Mouse (Mus musculus) left cerebral cortex, adult 2 months (tissue): ENCODE data around the gene Eid2. TPM values are rescaled to one million over a fixed set of nuclear protein-coding genes. Genes with fewer than 3 reads are reported as not detected.
"Not testable (repeated sequence)": the region's sequence is repeated elsewhere in the genome, so short reads cannot be mapped to it uniquely, and the experiment has no call there.

Experiments
- DNase-seq, 2 experiments: peaks; one replicate each; pipeline ENCODE4 v3.0.0; 2021 to 2022; ENCODE audit warnings: low spot score in 2 of 2, mixed read lengths in 1 of 2; ENCODE audit errors: extremely low spot score in 1 of 2
- H3K27ac ChIP-seq: fragments of 200-600 bp; 2 replicates; pipeline ENCODE4 v1.8.1; 2022
- H3K4me3 ChIP-seq: fragments of 200-600 bp; 2 replicates; pipeline ENCODE4 v1.8.1; 2022
- CTCF ChIP-seq: fragments of 200-600 bp; IDR thresholded peaks from 2 replicates; pipeline ENCODE4 v1.8.1; 2022; ENCODE audit warnings: antibody characterized with exemption, mild to moderate bottlenecking, moderate library complexity
- intact Hi-C: fragments of 180-260 bp; cut with DNase I; formaldehyde crosslinking; loops from one replicate; pipeline ENCODE4 v1.15.1; 2025
- long read RNA-seq, 2 experiments: library from polyadenylated mRNA; stranded (forward); transcript quantifications; one replicate each; pipeline ENCODE4 v2.0.0; 2021; ENCODE audit warnings: borderline mapping rate in 2 of 2
- total RNA-seq, 2 experiments: library from RNA; stranded (reverse); gene quantifications; 2 replicates each; pipeline ENCODE4 v1.2.3; 2021

Gene Eid2
- total RNA-seq = 10 to 100 TPM; 63.3 to 64.4 TPM
- long read RNA-seq, experiment 1, transcript Eid2-201 (1 exons, 1,392 nt) = major isoform, 47 of 47 reads
- long read RNA-seq, experiment 1, partial matches to known transcripts = 0 of 47 reads
- long read RNA-seq, experiment 1, other reads (novel, unspliced or antisense) = 0 of 47 reads
- long read RNA-seq, experiment 2, transcript Eid2-201 (1 exons, 1,392 nt) = major isoform, 32 of 32 reads
- long read RNA-seq, experiment 2, partial matches to known transcripts = 0 of 32 reads
- long read RNA-seq, experiment 2, other reads (novel, unspliced or antisense) = 0 of 32 reads

DNA sequence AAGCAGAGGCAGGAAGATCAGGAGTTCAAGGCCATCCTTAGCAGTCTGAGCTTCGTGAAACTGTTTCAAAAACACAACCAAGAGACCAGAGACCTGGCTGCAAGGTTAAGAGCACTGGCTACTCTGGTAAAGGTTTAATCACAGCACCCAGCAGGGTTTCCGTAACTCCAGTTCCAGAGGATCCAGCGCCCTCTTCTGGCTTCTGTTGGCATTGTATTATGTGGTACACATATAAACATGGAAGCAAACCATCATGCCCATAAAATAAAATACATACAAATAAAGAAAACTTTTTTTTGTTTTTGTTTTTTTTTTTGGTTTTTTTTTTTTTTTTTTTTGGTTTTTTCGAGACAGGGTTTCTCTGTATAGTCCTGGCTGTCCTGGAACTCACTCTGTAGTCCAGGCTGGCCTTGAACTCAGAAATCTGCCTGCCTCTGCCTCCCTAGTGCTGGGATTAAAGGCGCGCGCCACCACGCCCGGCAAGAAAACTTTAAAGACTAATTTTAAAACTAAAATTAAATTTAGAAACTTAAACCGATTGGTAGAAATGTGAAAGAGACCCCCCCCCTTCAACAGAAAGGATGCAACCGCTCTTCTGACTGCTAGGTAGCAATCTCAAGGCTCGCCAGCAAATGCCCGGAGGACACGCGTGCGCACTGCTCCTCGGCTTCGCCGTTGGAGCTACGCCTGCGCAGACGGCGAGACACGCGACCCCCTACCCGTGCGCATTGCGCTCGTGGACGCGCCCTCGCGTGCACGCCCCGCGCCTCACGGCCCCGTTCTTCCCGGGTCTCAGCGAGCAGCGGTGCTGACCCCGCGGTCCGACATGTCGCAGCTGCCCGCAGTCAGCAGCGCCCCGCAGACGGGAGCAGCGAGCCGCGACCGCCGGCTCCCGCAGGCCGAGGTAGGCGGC lies at the start of gene Eid2:
Gene Eid2 (plus strand): TSS at position 753 of the 913 bp plus-strand sequence.
- H3K27ac ChIP-seq = peak within 1 kb of the TSS; percentile 88
- intact Hi-C loops = loop anchor here (5.0 kb wide), 1 partner anchor 60 kb away; no protein-coding TSS in a partner anchor
- peak; percentile 91 to 92 for DNase-seq
- H3K4me3 ChIP-seq = peak within 1 kb of the TSS; percentile 57
- no peak; the same call in none of the 2 replicates for TF ChIP-seq CTCF

- H3K27ac ChIP-seq, intact Hi-C loops, H3K4me3 ChIP-seq: not testable (repeated sequence)
- peak; percentile 42 to 62 for DNase-seq
These were observed 48.5 kb upstream of the Eid2 start for GRCm38 (mm10) chr7:28218951-28219740.

DNA sequence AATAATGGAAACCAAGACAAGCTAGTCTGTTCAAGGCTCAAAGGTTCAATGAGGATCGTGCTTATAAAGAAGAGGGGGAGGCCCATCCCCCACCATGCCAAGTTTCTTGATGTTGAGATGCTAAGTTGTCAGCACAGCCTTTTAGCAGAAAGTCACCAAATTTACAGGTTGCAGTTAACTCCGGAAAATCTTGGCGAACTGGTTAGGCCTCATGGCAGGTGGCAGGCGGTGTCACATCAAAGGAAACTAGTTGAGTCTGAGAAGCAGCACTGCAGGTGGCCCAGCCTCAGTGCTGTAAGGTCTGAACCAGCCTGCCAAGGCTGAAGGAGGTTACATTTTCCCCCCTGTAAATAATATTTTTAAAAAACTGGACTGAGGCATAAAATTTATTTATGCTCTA lies 40.8 kb upstream of the Eid2 start:
- H3K4me3 ChIP-seq, DNase-seq, intact Hi-C loops, H3K27ac ChIP-seq: not testable (repeated sequence)

GRCm38 (mm10) chr7:28227421-28227820 lies 40.3 kb upstream of the Eid2 start:
- intact Hi-C loops = not testable (repeated sequence)

GRCm38 (mm10) chr7:28243943-28244342 lies 23.7 kb upstream of the Eid2 start:
- H3K27ac ChIP-seq, intact Hi-C loops, H3K4me3 ChIP-seq, DNase-seq: not testable (repeated sequence)

More at GRCm38 (mm10) chr7:28227421-28227820, 40.3 kb upstream of the Eid2 start:
- not testable (repeated sequence) for H3K27ac ChIP-seq, DNase-seq, H3K4me3 ChIP-seq

GRCm38 (mm10) chr7:28248957-28249356 lies 18.7 kb upstream of the Eid2 start:
- H3K27ac ChIP-seq = no peak overlapping the region
- DNase-seq = no peak
- H3K4me3 ChIP-seq = no peak overlapping the region
- intact Hi-C loops = no loop called here
- TF ChIP-seq CTCF = no peak

DNA sequence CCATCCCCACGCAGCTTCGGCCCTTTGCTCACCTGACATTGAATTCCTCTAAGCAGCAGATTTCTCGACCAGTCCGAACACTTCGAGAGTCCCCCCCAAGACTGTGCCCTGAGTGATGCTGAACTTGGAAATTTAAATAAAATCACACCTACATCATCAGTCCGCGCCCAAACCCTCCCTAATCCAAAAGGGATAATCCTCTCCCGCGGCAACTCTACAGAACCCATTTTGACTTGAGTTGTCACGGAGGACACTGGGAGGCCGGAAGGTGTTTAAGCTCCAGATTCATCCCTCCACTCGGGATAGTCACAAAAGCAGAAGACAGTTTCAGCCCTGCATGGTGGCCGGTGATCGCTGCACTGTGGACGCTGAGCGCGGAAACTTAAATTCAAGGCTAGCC lies 15.7 kb upstream of the Eid2 start:
- H3K27ac ChIP-seq = no peak overlapping the region
- H3K4me3 ChIP-seq = no peak overlapping the region
- intact Hi-C loops = no loop called here
- TF ChIP-seq CTCF = no peak
- DNase-seq = no peak

GRCm38 (mm10) chr7:28254591-28254990 lies 13.1 kb upstream of the Eid2 start:
- intact Hi-C loops = no loop called here
- H3K4me3 ChIP-seq = no peak overlapping the region
- H3K27ac ChIP-seq = no peak overlapping the region
- no peak for DNase-seq
- no peak for TF ChIP-seq CTCF

DNA sequence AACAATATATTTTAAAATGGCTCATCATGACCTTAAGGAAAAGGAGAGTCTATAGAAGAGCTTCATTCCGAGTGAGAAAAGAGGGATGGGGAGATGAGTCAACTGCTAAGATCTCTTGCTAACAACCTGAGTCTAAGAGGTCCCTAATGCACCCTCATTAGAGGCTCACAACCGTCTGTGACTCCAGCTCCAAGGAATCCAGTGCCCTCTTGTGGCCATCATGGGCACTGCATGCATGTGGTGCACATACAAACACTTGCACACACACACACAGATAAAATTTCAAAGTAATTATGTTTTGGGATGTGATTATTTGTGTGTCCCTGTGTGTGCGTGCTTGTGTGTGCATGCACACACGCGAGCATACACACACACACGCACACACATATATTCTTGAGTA lies 12.2 kb upstream of the Eid2 start:
- no peak for DNase-seq
- intact Hi-C loops = no loop called here
- no peak overlapping the region for H3K4me3 ChIP-seq
- TF ChIP-seq CTCF = peak; percentile 12
- no peak overlapping the region for H3K27ac ChIP-seq

GRCm38 (mm10) chr7:28262861-28263260 lies 4.8 kb upstream of the Eid2 start:
- intact Hi-C loops = no loop called here
- Histone ChIP-seq H3K27ac (no peak overlapping the region), H3K4me3 (no peak overlapping the region)
- TF ChIP-seq CTCF = no peak
- DNase-seq = no peak

- Histone ChIP-seq H3K4me3 (no peak overlapping the region), H3K27ac (no peak overlapping the region)
- TF ChIP-seq CTCF = peak; percentile 17; the same call in 1 of the 2 replicates
- no peak for DNase-seq
- intact Hi-C loops = no loop called here
These were observed 3.9 kb upstream of the Eid2 start for GRCm38 (mm10) chr7:28263786-28264185.
